Mouse (Mus musculus) CD8-positive naive resting alpha-beta T cell, adult 57 days (primary cell): Measurements from ENCODE around the gene Rhou. TPM values are rescaled to one million over a fixed set of nuclear protein-coding genes. Genes with fewer than 3 reads are reported as not detected.

Experiments
- total RNA-seq: library from RNA; stranded (reverse); gene quantifications from one replicate; pipeline ENCODE4 v1.2.4, GENCODE M21; 2023

Gene Rhou
- not detected for total RNA-seq

DNA sequence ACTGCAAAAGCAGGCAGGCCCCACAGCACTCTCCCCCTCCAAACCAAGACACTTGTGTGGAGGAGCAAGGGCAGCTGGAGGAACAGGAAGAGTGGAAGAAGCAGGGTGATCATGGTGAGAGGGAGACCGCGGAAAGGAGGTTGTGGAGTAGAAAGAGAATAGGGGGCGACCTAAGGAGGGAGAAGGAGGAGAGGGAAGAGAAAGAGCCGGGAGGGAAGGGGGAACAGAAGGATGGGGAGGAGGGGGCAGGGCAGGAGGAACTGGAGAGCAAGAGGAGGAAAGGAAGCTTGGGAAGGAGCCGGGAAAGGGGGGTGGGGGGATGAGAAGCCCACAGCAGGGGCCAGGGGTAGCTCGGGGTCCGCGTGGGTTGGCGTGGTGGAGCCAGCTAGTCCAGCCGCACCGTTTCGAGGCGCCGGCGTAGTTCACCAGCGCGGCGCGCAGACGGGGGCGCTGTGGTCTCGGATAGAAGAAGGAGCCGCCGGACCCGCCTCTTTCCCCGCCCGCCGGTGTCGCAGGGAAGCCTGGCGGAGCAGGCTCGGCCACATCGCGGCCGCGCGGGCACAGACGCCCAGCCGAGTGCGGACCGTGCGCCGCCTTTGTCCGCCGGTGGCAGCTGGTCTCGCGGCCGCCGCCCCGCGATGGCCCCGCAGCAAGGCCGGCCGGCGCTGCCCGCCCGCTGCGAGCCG, at the start of gene Rhou:
TSS of gene Rhou (plus strand) at position 622 of the 686 bp plus-strand sequence.

Other genes with a start within 250 kb of the Rhou start
- 0.18 TPM for gene Mc1r, start 246.8 kb upstream of the Rhou start, total RNA-seq
- 2.0 TPM for gene Tubb3, start 242.5 kb upstream of the Rhou start, total RNA-seq
- gene Def8, start 230.4 kb upstream of the Rhou start, total RNA-seq: 13.2 TPM
- 39.7 TPM for gene Afg3l1, start 176.0 kb upstream of the Rhou start, total RNA-seq
- not detected for gene Dbndd1, start 138.5 kb upstream of the Rhou start, total RNA-seq
- gene Gas8, start 135.1 kb upstream of the Rhou start, total RNA-seq: 2.8 TPM
- gene Rab4a, start 152.1 kb downstream of the Rhou start, total RNA-seq: 1.2 TPM
- gene Ccsap, start 206.3 kb downstream of the Rhou start, total RNA-seq: 23.0 TPM
- gene Acta1, start 240.8 kb downstream of the Rhou start, total RNA-seq: not detected